Mouse (Mus musculus): Measurements from ENCODE around the gene Scgb3a1.

- no peak for TF ChIP-seq POLR2A (IDR thresholded peaks at IDR 0.05; ENCODE audit: borderline replicate concordance, insufficient read depth, low read length)
- no peak for TF ChIP-seq CTCF (IDR thresholded peaks at IDR 0.05; ENCODE audit: borderline replicate concordance, insufficient read depth, low read depth, low read length)
Observed at GRCm38 (mm10) chr11:49658065-49658464, 5.3 kb upstream of the Scgb3a1 start.
